Mouse (Mus musculus): ENCODE measurements around the gene Sema3g. TPM values are rescaled to one million over a fixed set of nuclear protein-coding genes. Genes with fewer than 3 reads are reported as not detected.

Gene Sema3g
- total RNA-seq, 2 experiments from 2014 or later = 7.2 to 8.7 TPM

DNA sequence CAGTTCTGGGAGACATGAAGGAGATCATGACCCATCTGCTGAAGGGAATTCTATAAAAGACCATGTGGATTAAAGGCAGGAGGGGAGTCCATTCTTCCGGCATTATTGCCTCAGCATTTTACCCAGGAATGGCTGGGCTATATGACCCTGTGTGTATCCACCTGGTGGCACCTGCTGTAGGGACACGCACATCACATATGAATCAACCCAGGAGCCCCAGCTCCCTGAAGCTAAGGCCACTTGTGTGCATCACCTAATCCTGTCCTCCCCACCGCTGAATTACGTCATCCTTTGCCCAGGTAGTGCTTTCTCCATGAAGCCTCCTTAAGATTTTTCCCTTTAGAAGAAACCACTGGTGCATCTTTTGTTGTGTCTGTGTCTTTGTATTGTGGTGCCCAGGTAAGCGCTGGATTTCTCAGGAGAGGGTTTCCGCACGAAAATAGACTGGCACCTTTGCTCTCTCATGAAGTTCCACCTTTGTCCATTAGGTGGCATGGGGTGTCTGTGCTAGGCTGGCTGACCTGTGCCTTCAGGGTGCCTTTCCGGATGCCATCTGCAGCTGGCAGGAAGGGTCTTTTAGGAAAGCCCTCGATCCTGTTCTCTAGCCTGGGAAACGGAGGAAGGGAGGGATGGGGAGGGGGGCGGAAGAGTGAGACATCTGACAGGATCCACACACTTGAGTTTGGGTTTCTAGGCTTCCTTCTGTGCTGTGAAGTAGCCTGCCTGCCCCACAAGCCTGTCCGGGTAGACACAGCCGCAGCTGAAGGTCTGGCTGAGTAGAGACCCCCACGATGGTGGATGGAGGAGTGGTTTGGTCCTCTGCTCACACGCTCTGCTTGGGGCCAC is 2.3 kb upstream of the Sema3g start:
- peak; percentile 55 for DNase-seq

GRCm38 (mm10) chr14:31216846-31217245 is 814 bp upstream of the Sema3g start, which contains the start of gene Nisch:
TSS of gene Nisch (minus strand) at chr14:31216946.
- DNase-seq = no peak
- intact Hi-C loops (cut with DNase I; ENCODE audit: low total_unique reads) = no loop called here

More for the DNA sequence above, 2.3 kb upstream of the Sema3g start:
- intact Hi-C loops (cut with DNase I; ENCODE audit: low total_unique reads) = no loop called here

- DNase-seq = peak; percentile 47
Measured at GRCm38 (mm10) chr14:31226978-31227377, 9.3 kb downstream of the Sema3g start.

GRCm38 (mm10) chr14:31228234-31228633 is 10.6 kb downstream of the Sema3g start:
- intact Hi-C loops (cut with DNase I; ENCODE audit: low total_unique reads) = no loop called here
- DNase-seq = no peak

More at GRCm38 (mm10) chr14:31226978-31227377, 9.3 kb downstream of the Sema3g start:
- intact Hi-C loops (cut with DNase I; ENCODE audit: low total_unique reads) = no loop called here

DNA sequence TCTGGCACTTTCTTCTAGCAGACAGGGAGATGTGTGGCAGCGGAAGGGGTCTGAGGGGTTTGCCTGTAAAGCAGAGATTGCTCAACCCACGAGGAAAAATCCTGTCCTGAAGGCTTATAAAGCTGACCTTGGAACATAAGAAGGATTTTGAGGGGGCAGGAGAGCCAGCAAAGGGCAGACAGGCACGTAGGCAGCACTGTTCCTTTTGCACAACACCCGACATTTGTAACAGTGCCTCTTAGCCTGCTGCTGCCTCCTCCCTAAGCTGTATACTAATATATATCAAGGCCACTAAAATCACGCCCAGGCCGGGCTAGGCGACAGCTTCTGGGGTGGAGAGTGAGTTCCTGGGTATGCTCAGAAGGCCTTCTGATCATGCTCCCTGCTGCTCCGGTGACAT is 12.8 kb downstream of the Sema3g start:
- intact Hi-C loops (cut with DNase I; ENCODE audit: low total_unique reads) = no loop called here
- DNase-seq = no peak

DNA sequence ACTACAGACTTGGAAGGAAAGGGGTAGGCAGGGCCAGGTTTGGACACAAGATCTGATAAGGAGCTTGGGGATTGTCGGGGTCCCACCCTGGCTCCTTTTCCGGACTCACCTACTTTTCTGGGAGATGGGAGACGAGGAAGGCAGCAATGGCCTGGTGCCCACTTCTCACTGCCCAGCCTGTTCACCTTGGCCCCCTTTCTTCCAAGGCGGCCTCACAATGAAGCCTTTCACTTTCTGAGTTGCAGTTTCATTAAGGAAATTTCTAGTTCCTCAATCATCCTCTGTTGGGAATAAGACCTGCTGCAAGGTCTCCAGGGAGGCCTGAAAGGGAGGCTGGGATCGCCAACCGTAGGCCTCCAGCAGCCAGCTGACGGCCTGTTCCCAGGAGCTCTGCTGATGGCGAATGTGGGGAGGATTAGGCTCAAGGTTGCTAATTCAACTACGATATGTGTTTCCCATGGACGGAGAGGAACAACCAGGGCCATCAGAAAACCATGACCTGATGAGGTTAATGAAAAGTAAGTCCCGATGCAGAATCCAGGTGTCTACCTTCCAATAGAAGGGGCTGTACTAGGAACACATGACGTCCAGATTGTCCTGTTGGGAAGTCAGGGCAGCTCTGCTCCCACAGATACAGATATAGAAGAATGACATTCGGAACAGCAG is 14.9 kb downstream of the Sema3g start:
- DNase-seq = no peak
- intact Hi-C loops (cut with DNase I; ENCODE audit: low total_unique reads) = no loop called here

GRCm38 (mm10) chr14:31233070-31233995 is 15.7 kb downstream of the Sema3g start:
- intact Hi-C loops (cut with DNase I; ENCODE audit: low total_unique reads) = no loop called here
- DNase-seq = no peak

DNA sequence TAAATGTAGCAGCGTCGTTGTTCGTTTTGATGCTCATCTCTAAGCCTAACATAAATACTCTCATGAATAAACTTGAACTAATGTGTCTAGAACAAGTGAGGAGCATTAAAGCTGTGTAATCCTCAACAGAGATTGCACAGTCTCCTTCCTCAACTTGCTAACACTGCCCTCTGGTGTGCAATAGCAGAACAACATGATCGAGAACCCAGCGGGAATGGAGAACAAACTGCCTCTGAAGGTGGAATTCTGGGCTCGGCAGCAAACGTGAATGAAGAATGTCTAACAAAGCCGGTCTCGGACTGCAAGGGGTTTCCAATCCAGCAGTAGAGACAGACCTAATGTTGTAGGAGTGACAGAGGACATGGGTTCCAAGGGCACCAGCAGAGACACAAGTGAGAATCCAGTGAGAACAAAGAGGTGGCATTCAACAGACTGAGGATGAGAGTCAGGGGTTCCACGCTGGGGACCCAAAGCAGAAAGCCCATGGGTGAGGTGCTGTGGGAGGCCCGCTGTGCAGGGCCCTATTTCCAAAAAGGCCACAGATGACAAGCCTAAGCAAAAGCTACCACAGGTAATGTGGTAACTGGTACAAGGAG is 16.4 kb downstream of the Sema3g start:
- intact Hi-C loops (cut with DNase I; ENCODE audit: low total_unique reads) = no loop called here
- peak; percentile 77 for DNase-seq

- DNase-seq = peak; percentile 78
- intact Hi-C loops (cut with DNase I; ENCODE audit: low total_unique reads) = no loop called here
Measured at GRCm38 (mm10) chr14:31237101-31237882, 19.6 kb downstream of the Sema3g start.

DNA sequence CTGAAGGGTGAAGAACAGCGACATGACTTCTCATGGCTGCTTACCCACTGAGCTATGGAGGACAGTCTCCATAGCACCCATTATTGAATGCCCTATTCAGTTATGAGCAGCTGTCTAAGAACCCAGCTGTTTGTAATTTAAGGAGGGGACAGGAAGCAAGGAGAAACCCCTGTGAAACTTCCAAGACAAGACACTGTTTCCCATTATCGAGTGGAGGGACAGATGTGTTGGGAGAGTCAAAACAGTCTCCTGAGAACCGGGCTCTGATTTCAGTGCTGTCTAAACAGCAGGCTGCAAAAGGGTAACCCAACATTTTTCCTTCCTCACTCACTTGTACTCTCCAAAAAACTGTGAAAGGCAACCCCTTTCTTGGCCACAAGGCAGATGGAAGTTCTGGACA is 22.9 kb downstream of the Sema3g start:
- DNase-seq = no peak
- intact Hi-C loops (cut with DNase I; ENCODE audit: low total_unique reads) = no loop called here

GRCm38 (mm10) chr14:31244777-31245176 is 27.1 kb downstream of the Sema3g start:
- intact Hi-C loops (cut with DNase I; ENCODE audit: low total_unique reads) = loop anchor here (5.0 kb wide), 1 partner anchor 32 kb away; no protein-coding TSS in a partner anchor
- DNase-seq = no peak

- no peak for DNase-seq
- intact Hi-C loops (cut with DNase I; ENCODE audit: low total_unique reads) = loop anchor here (5.0 kb wide), 1 partner anchor 34 kb away; no protein-coding TSS in a partner anchor
Measured at GRCm38 (mm10) chr14:31245946-31246345, 28.3 kb downstream of the Sema3g start.

DNA sequence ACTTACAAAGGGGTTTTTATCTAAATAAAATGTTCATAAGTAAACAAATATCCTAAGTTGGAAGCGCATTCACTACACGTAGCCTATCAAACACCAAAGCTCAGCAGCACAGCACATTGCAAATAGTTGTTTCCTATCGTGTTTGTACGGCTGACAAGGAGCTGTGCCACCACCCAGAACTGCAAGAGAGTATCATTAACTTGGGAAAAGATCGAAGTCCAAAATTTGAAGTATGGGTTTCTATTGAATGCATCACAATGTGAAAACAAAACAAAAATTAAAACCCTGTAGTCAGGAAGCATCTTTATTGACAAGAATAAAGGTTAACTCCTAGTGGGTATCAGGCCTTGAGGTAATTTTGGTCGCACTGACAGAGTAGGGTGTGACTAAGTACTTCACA is 30.7 kb downstream of the Sema3g start:
- intact Hi-C loops (cut with DNase I; ENCODE audit: low total_unique reads) = loop anchor here (5.0 kb wide), 1 partner anchor 36 kb away; no protein-coding TSS in a partner anchor
- no peak for DNase-seq

GRCm38 (mm10) chr14:31250222-31251083 is 32.8 kb downstream of the Sema3g start:
- DNase-seq = no peak
- intact Hi-C loops (cut with DNase I; ENCODE audit: low total_unique reads) = loop anchor here (10.0 kb wide), 1 partner anchor 124 kb away; no protein-coding TSS in a partner anchor

- intact Hi-C loops (cut with DNase I; ENCODE audit: low total_unique reads) = loop anchor here (10.0 kb wide), 1 partner anchor 124 kb away; no protein-coding TSS in a partner anchor
- peak; percentile 95 for DNase-seq
Measured at GRCm38 (mm10) chr14:31251084-31251604, 33.5 kb downstream of the Sema3g start, which contains the start of the genes Phf7 and Bap1. TSS of gene Phf7 (minus strand) at chr14:31251317. TSS of gene Bap1 (plus strand) at chr14:31251450.

DNA sequence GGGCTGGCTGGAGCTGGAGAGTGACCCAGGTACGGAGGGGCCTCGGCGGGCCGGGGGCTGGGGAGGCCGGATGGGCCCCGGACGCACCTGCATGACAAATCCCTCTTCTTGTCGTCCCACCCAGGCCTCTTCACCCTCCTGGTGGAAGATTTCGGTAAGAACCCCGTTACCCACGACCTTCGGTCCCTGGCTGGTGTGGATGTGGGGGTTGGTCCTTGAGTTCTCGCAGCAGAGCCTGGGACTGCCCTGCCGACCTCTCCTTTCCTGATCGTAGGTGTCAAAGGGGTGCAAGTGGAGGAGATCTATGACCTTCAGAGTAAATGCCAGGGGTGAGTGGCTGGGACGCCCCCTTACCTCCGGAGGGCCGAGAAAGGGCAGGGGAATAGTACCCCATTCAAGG is 34.0 kb downstream of the Sema3g start:
- no peak for DNase-seq
- intact Hi-C loops (cut with DNase I; ENCODE audit: low total_unique reads) = loop anchor here (10.0 kb wide), 1 partner anchor 123 kb away; no protein-coding TSS in a partner anchor

GRCm38 (mm10) chr14:31252091-31252490 is 34.4 kb downstream of the Sema3g start:
- intact Hi-C loops (cut with DNase I; ENCODE audit: low total_unique reads) = loop anchor here (10.0 kb wide), 1 partner anchor 123 kb away; no protein-coding TSS in a partner anchor
- no peak for DNase-seq
